Mouse (Mus musculus) WW6 (cell line): ENCODE data around the gene Trim33.

Experiments used
- DNase-seq: peaks from one replicate; pipeline ENCODE4 v3.0.0-alpha.2; 2013; ENCODE audit warnings: low read depth, low spot score

The Trim33 gene

DNA sequence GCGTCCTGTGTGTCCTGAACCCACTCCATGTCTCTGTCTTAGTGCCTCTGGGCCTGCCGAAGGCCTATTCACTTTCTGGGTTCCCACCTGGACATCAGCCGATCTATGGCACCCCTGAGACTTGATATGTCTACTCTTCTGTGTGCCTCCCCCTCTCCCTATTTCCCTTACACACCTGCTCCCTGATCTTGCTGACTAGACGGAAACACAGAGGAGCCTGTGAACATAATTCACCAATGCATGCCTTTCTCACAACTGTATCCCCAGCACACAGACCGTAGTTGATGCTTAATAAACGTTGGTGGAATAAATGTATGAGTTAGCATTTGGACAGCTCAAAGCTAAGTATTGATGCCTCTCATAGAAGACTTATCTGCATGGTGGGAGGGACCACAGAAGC is 121.7 kb downstream of the Trim33 start:
- no peak for DNase-seq

DNA sequence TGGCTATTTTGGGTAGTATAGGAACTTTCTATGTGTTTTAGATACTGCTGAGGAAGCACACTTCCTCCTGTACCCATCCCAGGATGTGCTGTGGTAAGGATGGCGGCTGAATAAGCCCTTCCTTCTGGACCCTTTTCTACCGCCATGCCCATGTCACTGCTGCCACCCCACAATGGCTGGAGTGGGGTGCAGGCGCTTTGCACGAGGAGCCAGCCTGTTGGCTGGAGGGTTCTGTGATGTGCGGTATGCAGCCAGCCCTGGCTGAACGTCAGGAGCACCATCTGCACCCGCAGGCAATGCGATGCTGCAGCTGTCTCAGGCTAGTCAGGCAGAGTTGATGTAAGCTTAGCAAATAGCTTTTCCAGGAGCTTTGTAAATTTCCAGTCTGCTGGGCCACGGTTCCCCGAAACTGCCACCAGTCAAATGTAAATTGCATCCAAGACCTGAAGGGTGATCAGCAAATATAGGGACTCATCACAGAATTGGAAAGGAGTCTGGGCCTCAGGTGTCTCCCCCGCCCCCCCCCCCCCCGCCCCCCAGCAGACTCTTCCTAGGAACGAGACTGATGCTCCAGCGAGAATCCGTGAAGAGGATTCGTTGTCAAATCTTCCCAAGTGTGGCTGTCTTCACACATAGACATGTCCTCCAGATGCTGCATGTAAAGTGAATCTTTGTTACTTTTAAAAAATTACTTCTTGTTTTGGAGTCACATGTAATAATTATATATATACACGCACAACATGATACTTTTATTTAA is 122.4 kb downstream of the Trim33 start:
- no peak for DNase-seq

DNA sequence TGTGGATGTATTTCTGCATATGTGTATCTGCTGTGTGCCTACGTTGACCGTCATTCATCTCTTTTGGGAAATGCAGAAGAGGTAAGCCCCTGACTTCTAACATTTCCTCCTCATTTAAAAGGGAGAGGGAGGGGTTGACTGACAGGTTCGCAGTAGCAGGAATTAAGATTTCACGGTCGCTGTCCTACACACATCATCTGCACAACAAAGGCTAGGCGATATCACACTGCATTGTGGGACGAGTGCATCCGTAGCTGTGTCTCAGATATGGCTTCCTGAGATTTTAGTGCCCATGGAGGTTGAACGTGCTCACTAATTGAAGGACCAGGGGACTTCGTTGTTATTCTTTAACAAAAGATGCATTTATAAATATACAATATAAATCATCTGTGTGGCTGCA is 123.1 kb downstream of the Trim33 start:
- no peak for DNase-seq

DNA sequence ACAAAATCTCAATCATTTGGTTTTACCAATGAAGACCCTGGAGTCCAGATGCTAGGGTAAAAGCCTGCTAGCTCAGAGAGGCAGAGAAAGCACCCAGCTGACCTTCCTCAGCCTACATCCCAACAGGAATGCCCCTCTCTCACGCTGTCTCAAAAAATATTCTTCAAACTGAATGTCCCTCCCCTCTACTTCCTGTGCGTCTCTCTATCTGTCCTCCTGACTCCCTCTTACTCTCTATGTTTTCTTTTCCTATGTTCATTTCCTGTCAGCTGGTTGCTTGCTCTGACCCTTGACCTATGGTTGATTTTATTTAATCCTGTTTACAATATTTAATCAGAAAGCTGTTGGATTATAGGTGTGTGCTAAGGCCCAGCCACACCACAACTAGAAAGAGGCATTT is 126.0 kb downstream of the Trim33 start:
- no peak for DNase-seq

DNA sequence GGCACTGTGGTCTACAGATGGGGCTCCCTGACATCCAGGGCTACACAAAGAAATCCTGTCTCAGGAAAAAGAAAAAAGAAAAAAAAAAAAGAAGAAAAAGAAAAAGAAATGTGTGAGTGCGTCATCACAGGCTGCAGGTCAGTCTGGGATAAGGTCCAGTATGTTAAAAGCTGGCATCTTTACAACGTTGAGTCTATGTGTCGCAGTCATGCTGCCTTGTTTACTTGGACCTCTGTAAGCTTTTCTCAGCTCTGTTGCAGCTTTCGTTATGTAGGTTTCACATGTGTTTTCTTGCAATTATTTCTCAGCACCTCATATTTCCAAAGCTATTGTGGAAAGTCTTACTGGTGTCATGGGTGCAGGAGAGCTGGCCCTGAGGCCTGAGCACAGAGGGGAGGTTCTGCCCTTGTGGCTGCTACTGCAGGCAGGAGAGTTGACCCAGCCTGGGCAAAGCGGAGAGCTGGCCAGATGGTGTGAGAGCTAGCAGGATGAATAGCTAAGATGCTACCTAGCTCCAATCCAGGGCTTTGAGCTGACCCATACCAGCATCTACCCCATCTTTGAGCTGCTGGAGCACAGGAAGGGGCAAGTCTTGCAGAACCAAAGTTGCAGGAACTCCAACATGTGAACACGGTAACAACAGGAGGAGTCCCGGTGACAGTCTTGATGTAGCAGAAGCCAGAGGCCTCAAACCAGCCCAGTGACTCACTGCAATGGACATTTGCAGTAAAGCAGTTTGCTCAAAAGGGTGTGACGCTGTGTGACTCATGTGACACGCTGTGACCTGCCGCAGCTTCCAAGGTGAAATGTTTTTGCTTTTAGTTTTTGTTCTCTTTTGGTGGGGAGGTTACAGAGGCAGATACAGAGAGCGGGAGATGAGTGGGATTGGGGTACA is 127.0 kb downstream of the Trim33 start:
- DNase-seq: no peak
